Mouse (Mus musculus) ovary, postnatal 36 days (tissue): Measurements from ENCODE around the gene Cmtm2a.
"Not testable (repeated sequence)": the region's sequence is repeated elsewhere in the genome, so short reads cannot be mapped to it uniquely, and the experiment has no call there.

Experiments used
- DNase-seq: peaks from one replicate; pipeline ENCODE4 v3.0.0; 2022; ENCODE audit warnings: low spot score, mixed read lengths

Gene Cmtm2a

DNA sequence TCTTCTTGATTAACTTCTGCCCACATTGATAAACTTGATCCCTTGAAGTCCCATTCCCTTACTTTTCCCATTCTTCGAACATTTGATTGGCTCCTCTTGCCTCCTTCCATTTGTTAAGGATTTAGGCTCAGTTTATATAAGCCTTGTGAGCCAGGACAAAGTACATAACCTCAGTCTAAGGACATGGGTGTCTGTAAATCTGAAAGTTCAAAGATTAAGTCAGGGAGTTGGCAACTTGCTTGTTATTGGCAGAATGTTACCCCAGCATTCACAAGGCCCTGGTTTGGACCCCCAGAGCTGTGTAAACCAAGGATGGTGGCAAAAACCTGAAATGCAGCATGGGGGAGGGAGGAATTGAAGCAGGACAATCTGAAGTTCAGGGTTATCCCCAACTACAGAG, 1.4 kb upstream of the Cmtm2a start:
- no peak for DNase-seq

DNA sequence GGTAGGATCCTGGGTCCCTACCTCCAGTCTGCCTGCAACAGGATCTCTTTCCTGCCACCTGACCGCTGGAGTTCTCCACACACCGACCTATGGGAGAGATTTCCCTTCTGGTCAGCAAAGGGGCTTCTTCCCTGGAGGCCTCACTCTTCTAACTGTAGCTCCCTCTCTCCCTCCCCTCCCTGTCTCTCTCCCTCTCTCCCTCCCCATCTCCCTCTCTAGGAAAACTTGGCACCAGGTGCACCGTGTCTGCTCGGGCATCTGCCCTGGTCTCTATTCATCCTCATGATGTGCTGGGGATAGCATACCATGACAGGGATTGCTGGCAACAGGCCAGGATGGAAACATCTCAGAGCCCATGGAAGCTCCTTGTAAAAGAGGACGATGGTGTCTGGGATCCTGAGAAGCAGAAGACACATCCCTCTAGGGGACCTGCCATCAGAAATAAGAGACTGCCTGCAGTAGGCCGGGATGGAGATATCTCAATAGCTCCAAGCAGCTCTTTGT, 24.0 kb downstream of the Cmtm2a start:
- no peak for DNase-seq

DNA sequence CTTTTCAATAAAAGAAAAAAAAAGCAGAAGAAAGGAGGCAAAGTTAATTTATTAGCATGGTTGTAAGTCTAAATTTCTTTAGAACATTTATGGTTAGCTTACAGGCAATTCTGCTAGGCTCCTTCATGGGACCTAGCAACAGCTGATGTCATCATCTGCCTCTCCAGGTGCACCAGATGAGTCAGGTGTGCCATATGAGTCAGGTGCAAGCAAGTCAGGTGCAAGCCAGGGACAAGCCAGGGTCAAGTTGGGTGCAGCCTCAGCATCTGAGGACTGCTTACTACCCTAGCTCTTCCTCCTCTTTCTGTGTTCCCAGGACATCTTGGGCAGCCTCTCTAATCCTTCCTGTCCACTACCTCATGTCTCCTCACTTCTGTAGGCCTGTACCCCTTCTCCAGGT, 24.6 kb downstream of the Cmtm2a start:
- DNase-seq = no peak

DNA sequence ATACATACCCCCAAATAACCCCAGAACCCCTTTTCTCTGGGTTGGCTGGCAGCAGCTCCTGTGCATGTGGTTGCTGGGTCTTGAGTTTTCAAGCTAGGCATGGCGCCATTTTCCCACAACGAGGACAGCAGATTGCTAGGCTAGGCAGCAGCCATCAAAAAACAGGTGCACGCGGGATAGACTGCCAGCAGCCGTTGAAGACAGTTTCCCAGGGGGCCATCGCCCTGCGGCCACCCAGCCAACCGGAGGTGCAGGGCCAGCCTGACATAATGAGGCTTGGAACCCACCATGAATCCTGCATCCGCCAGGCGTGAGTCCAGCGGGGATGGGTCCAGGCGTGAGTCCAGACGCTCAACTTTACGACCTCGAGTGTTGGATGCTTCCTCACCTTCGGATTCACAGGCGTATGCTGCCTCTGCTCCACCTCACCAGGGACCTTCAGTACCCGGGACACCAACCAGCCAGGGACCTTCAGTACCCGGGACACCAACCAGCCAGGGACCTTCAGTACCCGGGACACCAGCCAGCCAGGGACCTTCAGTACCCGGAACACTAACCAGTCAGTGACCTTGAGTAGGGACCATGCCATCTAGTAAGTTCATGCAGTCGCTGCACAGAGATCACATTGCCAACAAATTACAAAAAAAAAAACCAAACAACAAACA, 28.6 kb downstream of the Cmtm2a start:
- not testable (repeated sequence) for DNase-seq

DNA sequence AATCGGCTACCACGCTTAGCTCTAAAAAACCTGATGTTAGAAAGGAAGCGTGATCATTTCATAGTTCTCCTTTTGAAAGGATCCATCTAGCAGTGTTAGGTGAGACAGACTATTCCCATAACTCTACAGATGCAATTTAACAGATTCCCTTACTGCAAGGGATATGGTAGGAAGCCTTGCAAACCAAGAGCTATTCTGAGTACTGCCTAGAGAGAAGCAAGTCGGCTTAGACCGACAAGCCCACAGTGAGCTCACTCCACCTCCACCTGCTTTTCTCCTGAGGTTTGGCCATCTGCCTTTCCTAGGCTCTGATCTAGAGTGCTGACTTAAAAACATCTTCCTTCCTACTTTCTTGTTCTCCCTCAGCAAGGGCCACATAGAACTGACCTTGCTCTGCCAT, 31.2 kb downstream of the Cmtm2a start:
- not testable (repeated sequence) for DNase-seq

DNA sequence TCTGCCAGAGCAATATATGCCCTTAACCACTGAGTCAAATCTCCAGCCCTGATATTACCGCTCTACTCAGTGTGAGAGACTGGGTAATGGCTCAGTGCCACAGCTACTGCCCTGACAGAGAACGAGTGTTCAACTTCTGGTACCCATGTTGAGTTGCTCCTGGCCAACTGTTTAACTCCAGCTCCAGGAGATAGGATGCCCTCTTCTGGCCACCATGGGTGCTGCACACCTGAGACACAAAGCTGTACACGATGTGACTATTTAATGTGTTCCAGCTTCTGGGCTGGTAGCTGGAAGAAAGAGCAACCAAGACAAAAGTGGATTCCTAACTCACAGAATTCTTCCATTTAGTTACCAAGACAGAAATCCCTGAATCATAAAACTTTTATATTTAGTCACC, 40.0 kb downstream of the Cmtm2a start:
- no peak for DNase-seq

DNA sequence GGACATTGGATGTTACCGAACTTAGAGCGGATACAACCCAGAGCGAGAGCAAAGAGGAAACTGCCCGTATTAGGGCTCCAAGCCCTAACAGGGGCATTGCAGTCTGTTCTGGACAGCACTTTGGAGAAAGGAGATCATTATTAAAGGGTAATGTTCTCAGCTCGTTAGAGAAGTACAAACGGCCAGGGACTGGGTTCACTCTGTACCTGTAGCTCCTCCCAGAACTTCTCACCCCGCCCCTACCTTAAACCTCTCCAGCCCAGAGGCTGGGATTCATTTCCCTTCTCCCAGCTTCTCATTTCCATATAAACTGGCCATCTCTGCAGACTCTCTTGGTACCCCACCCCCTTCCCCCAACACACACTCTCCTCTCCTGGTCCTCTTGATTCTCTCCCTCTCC, 41.5 kb downstream of the Cmtm2a start:
- no peak for DNase-seq

DNA sequence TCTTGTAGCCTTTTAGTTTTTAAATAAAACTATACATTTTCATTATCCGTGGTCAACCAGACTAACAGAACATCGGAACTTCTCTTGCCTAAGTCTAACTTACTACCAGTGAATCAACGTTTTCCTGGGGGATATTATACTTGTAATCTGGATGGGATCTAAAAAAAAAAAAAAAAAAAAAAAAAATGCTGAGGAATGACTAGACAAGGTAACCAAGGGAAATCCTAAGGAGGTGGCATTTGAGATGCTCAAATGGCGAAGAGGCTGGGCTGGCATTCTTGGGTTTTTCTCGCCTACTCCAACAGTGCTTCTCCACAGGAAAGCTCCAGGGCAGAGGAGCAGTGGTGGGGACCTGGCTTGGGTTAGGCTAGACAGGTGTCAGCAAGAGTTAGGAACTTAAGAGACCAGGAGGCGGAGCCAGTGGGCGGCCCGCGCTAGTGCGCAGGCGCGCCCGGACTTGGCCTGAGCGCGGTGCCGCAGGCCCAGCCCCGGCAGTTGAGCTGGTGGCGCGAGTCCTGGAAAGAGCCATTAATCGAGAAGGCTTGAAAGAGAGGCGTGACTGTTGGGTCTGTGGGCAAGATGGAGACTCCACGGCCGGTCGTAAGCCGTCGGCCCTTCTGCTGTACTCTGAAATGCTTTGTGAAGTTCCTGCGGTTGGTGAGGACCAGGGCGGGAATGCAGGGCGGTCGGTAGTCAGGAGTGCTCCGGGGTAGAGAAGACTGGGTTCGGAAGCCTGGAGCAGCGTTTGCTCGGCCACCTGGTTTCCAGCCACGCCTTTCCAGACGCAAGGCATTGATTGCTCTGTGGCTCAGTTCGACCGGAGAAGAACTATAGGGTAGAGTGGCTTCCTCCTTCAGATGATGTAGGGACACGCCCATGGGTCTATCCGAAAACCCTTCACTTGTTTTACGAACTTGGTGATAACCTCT, 42.3 kb downstream of the Cmtm2a start, which contains the start of gene Cklf:
Cklf (plus strand) TSS at position 423 of the 929 bp plus-strand sequence.
- peak; percentile 86 for DNase-seq

DNA sequence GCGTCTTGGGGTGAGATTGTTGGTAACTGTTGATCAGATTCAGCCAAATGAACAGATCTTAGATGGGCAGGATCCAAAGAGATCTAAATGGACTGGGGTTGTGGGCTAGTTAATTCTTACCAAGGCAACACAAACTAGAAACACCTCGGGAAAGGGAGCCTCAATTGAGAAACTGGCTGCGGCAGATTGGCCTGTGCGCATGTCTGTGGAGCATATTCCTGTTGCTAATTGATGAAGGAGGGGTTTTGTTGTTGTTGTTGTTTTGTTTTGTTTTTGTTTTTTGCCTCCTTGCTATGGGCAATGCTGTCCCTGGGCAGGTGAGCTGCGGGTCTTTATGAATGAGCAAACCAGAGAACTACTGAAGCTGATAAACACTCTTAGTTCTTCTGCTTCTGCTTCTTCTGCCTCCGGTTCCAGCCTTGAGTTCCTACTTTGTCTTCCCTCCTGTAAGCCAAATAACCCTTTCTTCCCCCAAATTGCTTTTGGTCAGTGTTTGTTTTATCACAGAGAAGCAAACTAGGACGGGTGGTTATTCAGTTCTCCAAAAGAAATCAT, 43.5 kb downstream of the Cmtm2a start:
- no peak for DNase-seq

DNA sequence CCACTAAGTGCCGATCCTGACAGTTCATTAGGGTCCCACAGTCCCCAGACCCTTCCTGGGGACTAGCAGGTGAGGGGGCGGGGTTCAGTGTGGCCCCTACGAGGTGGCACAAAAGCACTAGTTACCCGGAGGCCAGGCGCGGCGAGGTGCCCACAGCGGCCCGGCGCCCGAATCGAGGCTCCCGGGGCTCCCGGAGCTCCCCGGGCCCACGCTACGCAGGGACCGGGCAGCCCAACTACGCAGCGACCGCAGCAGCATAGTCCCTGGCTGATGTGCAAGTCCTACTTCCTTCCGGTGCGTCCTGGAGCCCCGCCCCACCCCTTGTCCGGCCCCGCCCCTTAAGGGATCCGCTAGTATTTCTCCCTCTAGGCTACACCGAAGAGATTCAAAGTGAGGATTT, 44.7 kb downstream of the Cmtm2a start, which contains the start of gene Tk2:
Tk2 (minus strand) TSS at position 283 of the 400 bp plus-strand sequence.
- peak; percentile 76 for DNase-seq

DNA sequence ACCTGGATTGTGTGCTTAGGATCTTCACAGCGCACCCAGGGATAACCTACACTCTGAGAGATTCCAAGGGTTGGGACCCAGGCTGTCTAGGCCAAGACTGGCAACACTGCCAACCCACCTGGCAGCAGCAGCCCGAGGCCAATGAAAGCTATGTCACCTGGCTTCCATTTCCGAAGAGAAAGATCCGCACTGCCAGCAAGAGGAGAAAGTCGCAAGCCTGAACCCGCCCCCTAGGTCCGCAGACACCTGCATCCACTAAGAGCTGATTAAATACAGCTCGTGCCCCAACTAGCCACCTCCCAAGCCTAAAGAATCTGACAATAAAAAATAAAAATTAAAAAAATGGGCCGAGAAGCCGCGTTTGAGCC, 45.1 kb downstream of the Cmtm2a start:
- no peak for DNase-seq

DNA sequence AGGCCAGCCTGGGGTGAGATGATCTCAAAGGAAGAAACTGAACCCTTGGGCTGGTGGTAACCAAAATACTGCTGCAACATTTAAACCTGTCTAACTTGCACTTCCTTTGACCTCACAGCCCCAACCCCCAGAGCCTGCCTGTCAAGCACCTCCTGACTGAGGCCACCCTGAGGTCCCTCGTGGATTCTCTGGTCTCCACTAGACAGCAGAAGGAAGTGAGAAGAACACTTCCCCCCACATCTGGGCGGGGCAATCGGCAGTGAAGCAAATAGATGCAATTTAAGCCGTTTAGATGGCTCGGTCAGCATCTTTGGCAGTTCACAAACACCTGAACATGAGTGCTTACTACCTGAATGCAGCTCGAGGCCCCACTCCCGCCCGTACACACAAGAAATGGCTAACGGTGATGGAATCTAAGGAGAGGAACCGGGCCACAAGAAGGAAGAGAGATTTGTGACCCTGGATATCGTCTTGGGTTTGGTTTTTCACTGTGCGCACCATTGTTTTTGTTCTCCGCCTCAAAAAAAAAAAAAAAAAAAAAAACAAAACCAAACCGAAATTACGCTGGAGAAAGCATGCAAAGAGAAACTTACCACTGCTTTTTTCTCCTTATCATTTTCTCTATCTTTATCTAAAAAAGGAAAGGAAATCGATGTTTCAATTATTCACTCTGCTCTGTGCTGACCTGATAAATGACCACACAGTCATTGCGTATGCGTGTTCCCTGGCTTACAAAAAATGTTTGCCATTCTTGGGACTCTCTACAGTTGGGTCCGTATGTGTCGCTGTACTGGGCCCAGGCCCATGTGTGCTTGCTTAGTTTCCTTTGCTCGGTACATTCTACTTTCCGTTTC, 45.7 kb downstream of the Cmtm2a start:
- DNase-seq = no peak

DNA sequence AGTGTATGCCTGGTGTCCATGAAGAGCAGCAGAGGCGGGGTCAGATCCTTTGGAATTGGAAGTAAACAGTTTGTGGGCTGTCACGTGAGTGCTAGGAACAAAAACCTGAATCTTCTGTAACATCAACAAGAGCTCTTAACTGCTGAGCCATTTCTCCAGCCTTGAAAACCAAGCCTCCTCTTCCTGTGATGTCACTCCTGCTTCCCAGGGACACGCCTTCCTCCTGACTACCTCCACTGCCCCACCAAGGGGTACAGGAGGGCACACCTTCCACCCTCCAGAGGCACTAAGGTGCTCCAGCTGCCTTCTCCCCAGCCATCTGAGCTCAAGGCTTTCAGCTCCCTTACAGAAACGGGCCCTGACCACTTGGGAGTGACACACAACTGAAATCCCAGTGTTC, 46.4 kb downstream of the Cmtm2a start:
- no peak for DNase-seq

DNA sequence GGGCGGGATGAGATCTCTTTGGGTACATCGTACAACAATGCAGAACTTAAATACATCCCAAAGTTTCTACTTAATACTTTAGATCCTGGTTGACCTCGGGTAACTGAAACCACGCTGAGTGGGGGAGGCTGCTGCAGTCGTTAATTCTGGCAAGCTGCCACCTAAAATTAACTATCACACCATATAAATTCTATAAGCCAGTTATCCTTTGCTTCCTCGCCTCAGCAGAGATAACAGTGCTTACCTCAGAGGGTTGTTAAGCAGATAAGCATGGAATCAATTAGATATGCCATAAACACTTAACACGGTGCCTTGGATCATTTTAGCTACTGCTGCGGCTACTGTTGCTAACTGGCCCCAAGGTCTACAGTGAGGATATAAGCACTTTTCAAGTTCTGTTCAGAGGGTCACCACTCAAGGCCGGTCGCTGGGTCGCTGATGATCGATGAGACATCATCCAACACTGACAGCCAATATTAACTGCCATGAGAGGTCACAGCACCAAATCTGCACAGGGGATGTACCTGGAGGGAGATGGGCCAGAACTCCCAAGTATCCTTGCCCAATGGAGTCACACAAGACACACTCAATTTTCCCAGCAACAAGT, 50.8 kb downstream of the Cmtm2a start:
- DNase-seq = no peak

DNA sequence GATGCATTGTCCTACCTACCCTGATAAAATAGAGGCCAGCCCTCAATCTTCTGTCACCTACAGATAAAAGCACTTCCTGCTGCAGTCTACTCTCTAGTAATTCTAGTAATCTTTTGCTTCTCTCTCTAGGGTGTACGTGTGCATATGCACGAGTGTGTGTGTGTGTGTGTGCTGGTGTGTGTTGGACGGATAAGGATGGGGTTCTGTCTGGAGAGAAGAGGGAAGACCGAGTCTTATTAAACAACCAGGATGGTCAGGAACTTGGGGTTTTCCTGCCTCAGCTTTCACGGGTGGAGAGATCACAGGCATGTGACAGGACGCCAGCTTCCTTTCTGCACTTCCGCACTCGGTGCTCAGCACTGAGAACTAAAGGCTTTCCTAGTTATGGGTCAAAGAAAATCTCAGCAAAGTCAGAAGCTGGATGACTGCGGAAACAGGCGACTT, 53.5 kb downstream of the Cmtm2a start:
- no peak for DNase-seq

DNA sequence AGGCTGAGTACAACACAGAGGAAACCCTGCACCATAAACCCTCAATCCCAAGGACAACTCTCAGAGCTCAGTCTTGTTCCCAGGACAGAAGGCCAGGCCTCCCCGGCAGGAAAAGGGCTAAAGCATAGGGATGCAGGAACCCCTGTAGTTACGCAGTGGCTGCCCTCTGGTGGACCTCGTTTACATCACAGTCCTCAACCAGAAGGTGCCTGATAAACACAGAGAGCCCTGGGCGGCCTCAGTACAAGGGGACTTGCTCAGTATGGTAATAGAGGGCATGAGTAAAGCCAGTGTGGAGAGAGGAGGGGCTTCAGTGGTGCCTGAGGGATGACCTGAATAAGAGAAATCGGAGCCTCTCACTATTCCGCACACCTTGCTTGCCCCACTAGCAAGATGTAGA, 58.4 kb downstream of the Cmtm2a start:
- peak; percentile 21 for DNase-seq

DNA sequence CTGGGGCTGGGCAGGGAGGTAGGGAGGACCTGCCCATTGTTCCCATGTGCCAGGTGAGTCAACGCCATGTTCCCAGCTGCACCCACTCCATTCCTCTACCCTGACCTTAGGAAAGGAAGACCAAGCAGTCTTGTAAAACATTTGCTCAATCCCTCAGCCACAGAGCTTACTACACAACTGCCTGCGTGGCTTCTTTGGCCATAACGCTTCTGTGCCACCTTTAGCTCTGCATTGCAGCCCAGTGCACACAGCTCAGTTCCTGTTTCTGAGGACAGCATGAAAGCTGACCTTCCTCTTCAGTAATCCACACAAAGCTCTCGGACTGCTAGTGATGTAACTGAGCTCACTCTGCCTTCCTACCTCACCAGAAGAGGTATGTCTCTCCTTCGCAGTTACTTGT, 60.1 kb downstream of the Cmtm2a start:
- peak; percentile 1 for DNase-seq

DNA sequence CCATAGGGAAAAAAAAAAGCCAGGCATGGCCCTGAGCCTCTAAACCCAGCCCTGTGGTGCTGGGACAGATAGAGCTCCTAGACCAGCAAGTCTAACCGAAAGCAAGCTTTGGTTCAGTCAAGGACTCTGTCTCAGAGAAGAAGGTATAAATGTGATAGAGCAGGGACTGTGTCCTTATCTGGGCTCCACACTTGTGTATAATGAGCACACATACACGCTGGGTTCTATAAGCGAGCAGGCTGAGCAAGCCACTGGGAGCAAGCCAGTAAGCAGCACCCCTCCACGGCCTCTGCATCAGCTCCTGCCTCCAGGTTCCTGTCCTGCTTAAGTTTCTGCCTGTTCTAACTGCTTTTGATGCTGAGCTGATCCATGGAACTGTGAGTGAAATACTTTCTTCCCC, 60.9 kb downstream of the Cmtm2a start:
- peak; percentile 1 for DNase-seq
